Mouse (Mus musculus) olfactory bulb, adult 2 months (tissue): Measurements from ENCODE around the gene Pigo.

Source experiments
- CTCF ChIP-seq: fragments of 200-500 bp; IDR thresholded peaks from 2 replicates; pipeline ENCODE4 v1.5.1; 2012; ENCODE audit warnings: low read depth, mild to moderate bottlenecking, low read length, moderate library complexity; ENCODE audit not compliant: insufficient read depth
- POLR2A ChIP-seq: fragments of 200-500 bp; IDR thresholded peaks from 2 replicates; pipeline ENCODE4 v1.6.1; 2012; ENCODE audit warnings: mild to moderate bottlenecking, low read depth, low read length, moderate library complexity; ENCODE audit not compliant: insufficient read depth

DNA sequence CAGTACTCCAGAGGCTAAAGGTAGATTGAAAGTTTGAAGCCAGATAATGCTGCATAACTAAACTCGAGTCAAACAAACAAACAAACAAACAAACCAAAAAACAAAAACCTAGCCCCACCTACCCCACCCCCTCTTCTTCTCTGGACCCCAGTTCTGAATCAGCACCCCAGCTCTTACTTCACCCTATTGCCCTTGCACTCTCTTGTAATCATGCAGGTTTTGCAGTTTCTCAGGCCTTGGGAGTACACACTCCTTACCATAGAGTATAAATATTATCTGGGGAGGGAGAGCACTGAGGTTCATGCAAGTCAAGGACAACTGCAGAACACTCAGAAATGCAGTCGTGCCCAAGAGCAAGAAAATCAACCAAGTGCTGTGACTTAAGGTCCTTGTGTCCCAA lies 24.3 kb downstream of the Pigo start:
- TF ChIP-seq POLR2A = no peak
- TF ChIP-seq CTCF = no peak
